Comparison of ENCODE assay signal across 7 mouse cellular contexts in the genomic region with DNA sequence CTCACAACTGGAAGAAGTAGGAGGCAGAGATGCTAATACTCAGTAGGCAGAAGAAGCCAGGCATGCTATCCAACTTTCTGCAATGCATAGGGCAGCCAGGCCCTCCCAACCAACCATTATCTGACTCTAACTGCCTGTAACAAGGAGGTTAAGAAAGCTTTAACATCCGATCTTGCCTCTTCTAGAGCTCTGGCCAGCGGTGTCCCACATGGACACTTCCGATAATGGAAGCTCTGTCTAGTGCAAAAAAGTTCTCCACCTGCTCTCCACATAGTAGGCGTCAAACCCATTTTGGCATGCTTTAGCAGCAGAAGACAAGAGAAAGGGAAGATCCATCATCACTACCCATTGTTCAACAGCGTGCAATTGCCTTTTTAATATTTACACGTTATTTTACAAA. TPM values are rescaled to one million over a fixed set of nuclear protein-coding genes. Genes with fewer than 3 reads are reported as not detected.
DNase-seq lines count a peak whose midpoint lies in the region; ATAC-seq and TF ChIP-seq lines count a peak whose summit lies in the region.

No protein-coding gene starts in this region.

- TF ChIP-seq POLR2A in spleen, adult 2 months (IDR thresholded peaks at IDR 0.05; ENCODE audit: low read depth, low read length), result no peak

- H3K4me2 ChIP-seq in liver, embryonic 11.5 days, result peak overlapping the region; percentile 83
- H3K4me2 ChIP-seq in stomach, embryonic 16.5 days (ENCODE audit: low read depth, low read length), result peak overlapping the region; percentile 97

- DNase-seq in spleen, adult 2 months (ENCODE audit: low read depth in 1 of 2, low spot score in 2 of 2), result no peak
- DNase-seq in spleen, postnatal 4 days (ENCODE audit: low spot score in 2 of 2), result no peak
- DNase-seq in liver, embryonic 11.5 days (ENCODE audit: low spot score), result no peak
- DNase-seq in testis, postnatal 10 days (ENCODE audit: low spot score), result no peak
- no peak for DNase-seq in gastrocnemius, postnatal 10 days

- ATAC-seq in erythroid progenitor cell, adult 5-6 weeks (replicated peaks; ENCODE audit: low FRiP score, poor library complexity, severe bottlenecking), result 0 out of 2 replicates have a peak, but pooled peaks have one; percentile 16
- 0 out of 2 replicates have a peak, but pooled peaks have one; percentile 6 for ATAC-seq in liver, embryonic 11.5 days (replicated peaks; ENCODE audit: low FRiP score)
- ATAC-seq in stomach, embryonic 16.5 days (ENCODE audit: insufficient read depth, low FRiP score), result no peak

- TF ChIP-seq CTCF in spleen, adult 2 months (IDR thresholded peaks at IDR 0.05; ENCODE audit: extremely low read depth, insufficient read depth, insufficient read length, insufficient replicate concordance), result no peak

- WGBS in spleen, adult 2 months, result 2% methylated on average over 6 of the region's 6 CpGs
- WGBS in liver, embryonic 11.5 days, result under 1% methylated on average over 6 of the region's 6 CpGs
- under 1% methylated on average over 6 of the region's 6 CpGs for WGBS in stomach, embryonic 16.5 days

- H3K36me3 ChIP-seq in spleen, adult 2 months (ENCODE audit: control insufficient read depth, insufficient read depth, low read length), result peaks cover 2% of the 10 kb centered on the region; the same call in 1 of the 2 replicates
- peaks cover 19% of the 10 kb centered on the region for H3K36me3 ChIP-seq in liver, embryonic 11.5 days (ENCODE audit: control insufficient read depth, insufficient read depth, low read length)
- peaks cover 9% of the 10 kb centered on the region; the same call in 1 of the 2 replicates for H3K36me3 ChIP-seq in stomach, embryonic 16.5 days (ENCODE audit: control insufficient read depth, insufficient read depth, low read length)

- no peaks in the 10 kb centered on the region for H3K27me3 ChIP-seq in spleen, adult 2 months (ENCODE audit: control insufficient read depth, insufficient read depth, low read length)
- H3K27me3 ChIP-seq in liver, embryonic 11.5 days (replicated peaks; ENCODE audit: control insufficient read depth, insufficient read depth, low read length), result no peaks in the 10 kb centered on the region
- H3K27me3 ChIP-seq in stomach, embryonic 16.5 days (ENCODE audit: control insufficient read depth, insufficient read depth, low read length), result no peaks in the 10 kb centered on the region

- H3K4me3 ChIP-seq in spleen, adult 2 months (ENCODE audit: extremely low read depth, insufficient read depth, insufficient read length), result peak overlapping the region; percentile 38
- H3K4me3 ChIP-seq in liver, embryonic 11.5 days (ENCODE audit: low read depth, low read length), result peak overlapping the region; percentile 91
- peak overlapping the region; percentile 95 for H3K4me3 ChIP-seq in stomach, embryonic 16.5 days (replicated peaks; ENCODE audit: low read length)

- H3K27ac ChIP-seq in spleen, adult 2 months (ENCODE audit: insufficient read depth, low read length), result no peak overlapping the region
- H3K27ac ChIP-seq in liver, embryonic 11.5 days (ENCODE audit: low read depth, low read length), result peak overlapping the region; percentile 62
- 0 out of 2 replicates have a peak overlapping the region, but pooled peaks have one; percentile 8 for H3K27ac ChIP-seq in stomach, embryonic 16.5 days (ENCODE audit: low read length)

- peak overlapping the region; percentile 97 for H3K9ac ChIP-seq in liver, embryonic 11.5 days (ENCODE audit: low read depth, low read length)
- peak overlapping the region; percentile 99 for H3K9ac ChIP-seq in stomach, embryonic 16.5 days (ENCODE audit: low read length)

- no peaks in the 10 kb centered on the region for H3K9me3 ChIP-seq in liver, embryonic 11.5 days (ENCODE audit: control insufficient read depth, low read length)
- no peaks in the 10 kb centered on the region for H3K9me3 ChIP-seq in stomach, embryonic 16.5 days (replicated peaks; ENCODE audit: control insufficient read depth, low read length)

- peaks cover 10% of the 10 kb centered on the region for H3K4me1 ChIP-seq in spleen, adult 2 months (ENCODE audit: control insufficient read depth, insufficient read depth, insufficient read length)
- peaks cover 33% of the 10 kb centered on the region for H3K4me1 ChIP-seq in liver, embryonic 11.5 days (replicated peaks; ENCODE audit: control insufficient read depth, insufficient read depth, low read length)
- peaks cover 26% of the 10 kb centered on the region for H3K4me1 ChIP-seq in stomach, embryonic 16.5 days (ENCODE audit: control insufficient read depth, insufficient read depth, low read length)

RNA-seq across cellular contexts. Expression of a gene that starts 1.1 kb away (rescaled TPM):
- 1.6 and 1.7 TPM in 2 replicates for polyA plus RNA-seq in spleen, adult 2 months (2012; rRNA removed)
- 12.6 and 23.4 TPM in 2 replicates for total RNA-seq in erythroid progenitor cell, adult 5-6 weeks (2015; ENCODE audit: low replicate concordance)
- 7.1 and 17.3 TPM in 2 replicates for total RNA-seq in erythroid progenitor cell, adult 5-6 weeks (2017; ENCODE audit: low replicate concordance)
- 15.2 and 19.3 TPM in 2 replicates for polyA plus RNA-seq in liver, embryonic 11.5 days (2014; fragmentation: Nextera tagmentation; extraction: Ambion mirVana)
- polyA plus RNA-seq in stomach, embryonic 16.5 days (2015; fragmentation: Nextera tagmentation; extraction: Ambion mirVana), result 21.5 and 27.1 TPM in 2 replicates
- total RNA-seq in gastrocnemius, postnatal 10 days (2021), result 1 to 10 TPM; 8.0 to 8.3 TPM

RNA-seq across cellular contexts. Expression of a gene that starts 1.3 kb away (rescaled TPM):
- polyA plus RNA-seq in spleen, adult 2 months (2012; rRNA removed), result 19.3 and 23.2 TPM in 2 replicates
- 51.2 and 69.2 TPM in 2 replicates for total RNA-seq in erythroid progenitor cell, adult 5-6 weeks (2015; ENCODE audit: low replicate concordance)
- 45.0 and 55.6 TPM in 2 replicates for total RNA-seq in erythroid progenitor cell, adult 5-6 weeks (2017; ENCODE audit: low replicate concordance)
- 266 and 299 TPM in 2 replicates for polyA plus RNA-seq in liver, embryonic 11.5 days (2014; fragmentation: Nextera tagmentation; extraction: Ambion mirVana)
- 160 and 166 TPM in 2 replicates for polyA plus RNA-seq in stomach, embryonic 16.5 days (2015; fragmentation: Nextera tagmentation; extraction: Ambion mirVana)
- total RNA-seq in gastrocnemius, postnatal 10 days (2021), result 10 to 100 TPM; 50.1 to 55.0 TPM

RNA-seq across cellular contexts. Expression of a gene that starts 48.2 kb away (rescaled TPM):
- 42.1 and 42.8 TPM in 2 replicates for polyA plus RNA-seq in spleen, adult 2 months (2012; rRNA removed)
- total RNA-seq in erythroid progenitor cell, adult 5-6 weeks (2015; ENCODE audit: low replicate concordance), result 30.6 and 42.9 TPM in 2 replicates
- total RNA-seq in erythroid progenitor cell, adult 5-6 weeks (2017; ENCODE audit: low replicate concordance), result 28.4 and 36.9 TPM in 2 replicates
- 99.2 and 105 TPM in 2 replicates for polyA plus RNA-seq in liver, embryonic 11.5 days (2014; fragmentation: Nextera tagmentation; extraction: Ambion mirVana)
- 64.9 and 67.2 TPM in 2 replicates for polyA plus RNA-seq in stomach, embryonic 16.5 days (2015; fragmentation: Nextera tagmentation; extraction: Ambion mirVana)
- total RNA-seq in gastrocnemius, postnatal 10 days (2021), result 10 to 100 TPM; 72.4 to 74.5 TPM

Comparison
In these comparisons a context has a peak if more than half of its experiments do, and no peak if none do; other contexts are left out.
1. H3K4me3 ChIP-seq: peak in every context shown above with its lines; median percentile 95 in stomach, embryonic 16.5 days; 91 in liver, embryonic 11.5 days; 38 in spleen, adult 2 months.